Mouse (Mus musculus): ENCODE results near the gene Mex3d. TPM values are rescaled to one million over a fixed set of nuclear protein-coding genes. Genes with fewer than 3 reads are reported as not detected.

Mex3d gene
- polyA plus RNA-seq, 1 experiment, result 34.9 TPM

- Histone ChIP-seq H3K36me3 (ENCODE audit: control insufficient read depth, insufficient read depth, low read length) (no peaks in the 10 kb centered on the region), H3K4me3 (ENCODE audit: control insufficient read depth, insufficient read depth, low read length) (no peak overlapping the region), H3K27me3 (ENCODE audit: control insufficient read depth, insufficient read depth, low read length) (peaks cover 4% of the 10 kb centered on the region; the same call in 1 of the 2 replicates), H3K4me1 (replicated peaks; ENCODE audit: control insufficient read depth, insufficient read depth, low read length) (peaks cover 16% of the 10 kb centered on the region), H3K27ac (ENCODE audit: control insufficient read depth, insufficient read depth, low read length) (no peak overlapping the region)
- DNase-seq, result no peak
- WGBS, result 86% methylated on average over 5 of the region's 5 CpGs
- no peak for TF ChIP-seq CTCF (IDR thresholded peaks at IDR 0.05; ENCODE audit: borderline replicate concordance, control insufficient read depth, extremely low read depth, insufficient read depth, low read length, poor library complexity)
- TF ChIP-seq POLR2A (IDR thresholded peaks at IDR 0.05; ENCODE audit: control insufficient read depth, extremely low read depth, insufficient read depth, low read length, poor library complexity), result no peak
Observed at GRCm38 (mm10) chr10:80332525-80332989, 54.9 kb downstream of the Mex3d start.

GRCm38 (mm10) chr10:80331636-80332524 is 55.6 kb downstream of the Mex3d start:
- DNase-seq, result no peak
- Histone ChIP-seq H3K4me3 (ENCODE audit: control insufficient read depth, insufficient read depth, low read length) (no peak overlapping the region), H3K36me3 (ENCODE audit: control insufficient read depth, insufficient read depth, low read length) (no peaks in the 10 kb centered on the region), H3K27ac (ENCODE audit: control insufficient read depth, insufficient read depth, low read length) (no peak overlapping the region), H3K27me3 (ENCODE audit: control insufficient read depth, insufficient read depth, low read length) (peaks cover 4% of the 10 kb centered on the region; the same call in 1 of the 2 replicates), H3K4me1 (replicated peaks; ENCODE audit: control insufficient read depth, insufficient read depth, low read length) (peaks cover 16% of the 10 kb centered on the region)
- TF ChIP-seq CTCF (IDR thresholded peaks at IDR 0.05; ENCODE audit: borderline replicate concordance, control insufficient read depth, extremely low read depth, insufficient read depth, low read length, poor library complexity) (no peak), POLR2A (IDR thresholded peaks at IDR 0.05; ENCODE audit: control insufficient read depth, extremely low read depth, insufficient read depth, low read length, poor library complexity) (no peak)
- 85% methylated on average over 10 of the region's 10 CpGs for WGBS

GRCm38 (mm10) chr10:80330888-80331287 is 56.6 kb downstream of the Mex3d start:
- Histone ChIP-seq H3K27ac (ENCODE audit: control insufficient read depth, insufficient read depth, low read length) (no peak overlapping the region), H3K4me3 (ENCODE audit: control insufficient read depth, insufficient read depth, low read length) (no peak overlapping the region), H3K27me3 (ENCODE audit: control insufficient read depth, insufficient read depth, low read length) (peaks cover 4% of the 10 kb centered on the region; the same call in 1 of the 2 replicates), H3K4me1 (replicated peaks; ENCODE audit: control insufficient read depth, insufficient read depth, low read length) (peaks cover 12% of the 10 kb centered on the region), H3K36me3 (ENCODE audit: control insufficient read depth, insufficient read depth, low read length) (no peaks in the 10 kb centered on the region)
- TF ChIP-seq CTCF (IDR thresholded peaks at IDR 0.05; ENCODE audit: borderline replicate concordance, control insufficient read depth, extremely low read depth, insufficient read depth, low read length, poor library complexity), result no peak
- WGBS, result 87% methylated on average over 2 of the region's 2 CpGs
- no peak for DNase-seq

Other genes starting within 250 kb of the Mex3d start
- gene Atp5d, start 249.0 kb downstream of the Mex3d start, polyA plus RNA-seq (2012; rRNA removed), result 1,163 and 1,361 TPM in 2 replicates
- 34.0 and 37.7 TPM in 2 replicates for gene Cbarp, start 246.8 kb downstream of the Mex3d start, polyA plus RNA-seq (2012; rRNA removed)
- gene Midn, start 239.4 kb downstream of the Mex3d start, polyA plus RNA-seq (2012; rRNA removed), result 342 and 374 TPM in 2 replicates
- gene Cirbp, start 221.7 kb downstream of the Mex3d start, polyA plus RNA-seq (2012; rRNA removed), result 173 and 193 TPM in 2 replicates
- gene 1600002K03Rik, start 214.7 kb downstream of the Mex3d start, polyA plus RNA-seq (2012; rRNA removed), result 11.1 and 14.8 TPM in 2 replicates
- gene Efna2, start 208.2 kb downstream of the Mex3d start, polyA plus RNA-seq (2012; rRNA removed), result 3.1 and 3.6 TPM in 2 replicates
- gene Mum1, start 161.2 kb downstream of the Mex3d start, polyA plus RNA-seq (2012; rRNA removed), result 111 and 113 TPM in 2 replicates
- 531 and 647 TPM in 2 replicates for gene Ndufs7, start 138.5 kb downstream of the Mex3d start, polyA plus RNA-seq (2012; rRNA removed)
- 6.0 and 6.4 TPM in 2 replicates for gene Gamt, start 126.6 kb downstream of the Mex3d start, polyA plus RNA-seq (2012; rRNA removed)
- 134 and 166 TPM in 2 replicates for gene Dazap1, start 126.2 kb downstream of the Mex3d start, polyA plus RNA-seq (2012; rRNA removed)
- 2,172 and 2,371 TPM in 2 replicates for gene Rps15, start 95.2 kb downstream of the Mex3d start, polyA plus RNA-seq (2012; rRNA removed)
- 0.40 and 0.57 TPM in 2 replicates for gene Apc2, start 91.7 kb downstream of the Mex3d start, polyA plus RNA-seq (2012; rRNA removed)
- gene 2310011J03Rik, start 67.1 kb downstream of the Mex3d start, polyA plus RNA-seq (2012; rRNA removed), result 78.9 and 93.8 TPM in 2 replicates
- 11.7 and 14.1 TPM in 2 replicates for gene Pcsk4, start 58.2 kb downstream of the Mex3d start, polyA plus RNA-seq (2012; rRNA removed)
- gene Reep6, start 57.7 kb downstream of the Mex3d start, polyA plus RNA-seq (2012; rRNA removed), result 2.0 and 3.5 TPM in 2 replicates
- gene Adamtsl5, start 39.2 kb downstream of the Mex3d start, polyA plus RNA-seq (2012; rRNA removed), result 4.6 and 9.0 TPM in 2 replicates
- 0.17 and 0.22 TPM in 2 replicates for gene Plk5, start 31.2 kb downstream of the Mex3d start, polyA plus RNA-seq (2012; rRNA removed)
- 268 and 290 TPM in 2 replicates for gene Mbd3, start 11.9 kb upstream of the Mex3d start, polyA plus RNA-seq (2012; rRNA removed)
- 1,246 and 1,699 TPM in 2 replicates for gene Uqcr11, start 19.2 kb upstream of the Mex3d start, polyA plus RNA-seq (2012; rRNA removed)
- gene Tcf3, start 46.0 kb upstream of the Mex3d start, polyA plus RNA-seq (2012; rRNA removed), result 341 and 425 TPM in 2 replicates
- gene Onecut3, start 107.2 kb upstream of the Mex3d start, polyA plus RNA-seq (2012; rRNA removed), result 0.03 and 0.10 TPM in 2 replicates
- gene Atp8b3, start 151.5 kb upstream of the Mex3d start, polyA plus RNA-seq (2012; rRNA removed), result 0.20 and 0.31 TPM in 2 replicates
- gene Rexo1, start 173.9 kb upstream of the Mex3d start, polyA plus RNA-seq (2012; rRNA removed), result 188 and 209 TPM in 2 replicates
- gene Klf16, start 189.7 kb upstream of the Mex3d start, polyA plus RNA-seq (2012; rRNA removed), result 31.0 and 46.9 TPM in 2 replicates
- gene Abhd17a, start 202.7 kb upstream of the Mex3d start, polyA plus RNA-seq (2012; rRNA removed), result 310 and 359 TPM in 2 replicates
- gene Scamp4, start 215.2 kb upstream of the Mex3d start, polyA plus RNA-seq (2012; rRNA removed), result 151 and 156 TPM in 2 replicates
- gene Adat3, start 215.2 kb upstream of the Mex3d start, polyA plus RNA-seq (2012; rRNA removed), result 42.9 and 48.2 TPM in 2 replicates
- 7.5 and 8.1 TPM in 2 replicates for gene Gm49322, start 218.4 kb upstream of the Mex3d start, polyA plus RNA-seq (2012; rRNA removed)
- gene Csnk1g2, start 235.2 kb upstream of the Mex3d start, polyA plus RNA-seq (2012; rRNA removed), result 492 and 499 TPM in 2 replicates